Mouse (Mus musculus) right cerebral cortex, postnatal 36 days (tissue): ENCODE data around the gene Zscan4-ps2.
"Not testable (repeated sequence)": the region's sequence is repeated elsewhere in the genome, so short reads cannot be mapped to it uniquely, and the experiment has no call there.

Experiments
- DNase-seq, 2 experiments: peaks; one replicate each; pipeline ENCODE4 v3.0.0; 2022; ENCODE audit warnings: low spot score in 2 of 2, mixed read lengths in 1 of 2

The Zscan4-ps2 gene

DNA sequence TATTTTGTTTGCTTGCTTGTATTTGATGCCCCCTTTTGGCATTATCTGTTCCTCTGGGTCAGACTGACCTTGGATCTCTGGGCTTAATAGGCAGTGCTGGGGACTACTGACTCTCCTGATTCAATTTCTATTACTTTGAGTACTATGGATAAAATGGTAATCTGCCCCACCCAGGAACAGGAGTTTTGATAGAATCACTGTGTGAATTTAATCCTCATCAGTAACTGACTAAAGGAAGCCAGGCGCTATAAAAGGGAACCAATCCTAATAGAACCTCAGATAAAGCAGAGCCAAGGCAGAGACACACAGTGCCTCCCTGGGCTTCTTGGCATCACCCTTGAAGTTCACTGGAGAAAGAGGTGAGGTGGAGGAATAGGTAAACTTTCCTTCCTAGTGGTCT is at the start of gene Zscan4-ps2:
Gene Zscan4-ps2, plus strand, starts transcription at position 301 of the 400 bp plus-strand sequence.
- DNase-seq: not testable (repeated sequence)
